Comparison of ENCODE assay signal across 13 mouse cellular contexts in genomic region chr13:34470410-34470809, GRCm38 (mm10).
DNase-seq lines count a peak whose midpoint lies in the region; ATAC-seq and TF ChIP-seq lines count a peak whose summit lies in the region.
"Had no signal": no experiment of that assay in that cellular context is flagged by ENCODE, and none has a peak within 500 bp of the region (broad histone marks: within the 10 kb centered on the region; RNA-seq: fewer than 3 reads in every experiment).

No protein-coding gene starts in this region.

- H3K27me3 ChIP-seq in lung, postnatal 0 days (replicated peaks; ENCODE audit: insufficient read depth, low read length) = no peaks in the 10 kb centered on the region
- H3K27me3 ChIP-seq in ES-Bruce4 (ENCODE audit: control insufficient read depth, insufficient read depth, low read length, poor library complexity, severe bottlenecking) = no peaks in the 10 kb centered on the region
- H3K27me3 ChIP-seq in forebrain, embryonic 12.5 days = no peaks in the 10 kb centered on the region
- H3K27me3 ChIP-seq: kidney, embryonic 15.5 days; liver, embryonic 12.5 days had no signal

- peak; percentile 41 for DNase-seq in heart, adult 11 months
- no peak for DNase-seq in heart, adult 8-10 months (ENCODE audit: low spot score)
- no peak for DNase-seq in lung, postnatal 0 days (ENCODE audit: low spot score)
- DNase-seq in lung, adult 2 months = no peak
- peak; percentile 1 for DNase-seq in induced T-regulatory cell, adult 2 months (ENCODE audit: low read depth)
- no peak for DNase-seq in kidney, adult 8-10 months

- no peak overlapping the region for H3K27ac ChIP-seq in lung, postnatal 0 days (ENCODE audit: low read length)
- H3K27ac ChIP-seq in ES-Bruce4 (ENCODE audit: insufficient read depth, low read length) = no peak overlapping the region
- no peak overlapping the region for H3K27ac ChIP-seq in forebrain, embryonic 12.5 days
- H3K27ac ChIP-seq: heart, embryonic 10.5 days; kidney, embryonic 15.5 days; liver, embryonic 12.5 days; midbrain, embryonic 10.5 days had no signal

- H3K9me3 ChIP-seq in lung, postnatal 0 days (ENCODE audit: low read length) = no peaks in the 10 kb centered on the region
- H3K9me3 ChIP-seq in ES-Bruce4 (replicated peaks; ENCODE audit: control insufficient read depth, insufficient read depth, low read length, poor library complexity, severe bottlenecking) = no peaks in the 10 kb centered on the region
- H3K9me3 ChIP-seq in forebrain, embryonic 12.5 days = no peaks in the 10 kb centered on the region
- H3K9me3 ChIP-seq: heart, embryonic 10.5 days; kidney, embryonic 15.5 days; liver, embryonic 12.5 days; midbrain, embryonic 10.5 days had no signal

- peak; percentile 40 for TF ChIP-seq CTCF in lung, postnatal 0 days (IDR thresholded peaks at IDR 0.05)
- no peak for TF ChIP-seq CTCF in lung, adult 2 months (IDR thresholded peaks at IDR 0.05; ENCODE audit: insufficient read depth, low read length)
- TF ChIP-seq CTCF in ES-Bruce4 (IDR thresholded peaks at IDR 0.05; ENCODE audit: low read depth, low read length) = no peak

- no peaks in the 10 kb centered on the region for H3K36me3 ChIP-seq in lung, postnatal 0 days (ENCODE audit: insufficient read depth, low read length)
- H3K36me3 ChIP-seq in ES-Bruce4 (ENCODE audit: control insufficient read depth, insufficient read depth, low read length, poor library complexity, severe bottlenecking) = no peaks in the 10 kb centered on the region
- no peaks in the 10 kb centered on the region for H3K36me3 ChIP-seq in forebrain, embryonic 12.5 days (replicated peaks)
- H3K36me3 ChIP-seq: heart, embryonic 10.5 days; kidney, embryonic 15.5 days; liver, embryonic 12.5 days; midbrain, embryonic 10.5 days had no signal

- no peak for ATAC-seq in lung, postnatal 0 days
- ATAC-seq in forebrain, embryonic 12.5 days (ENCODE audit: low FRiP score) = no peak
- ATAC-seq: CD4-positive, CD25-positive, alpha-beta regulatory T cell, adult 4 months; liver, embryonic 12.5 days had no signal

- no peak for TF ChIP-seq POLR2A in lung, adult 2 months (IDR thresholded peaks at IDR 0.05; ENCODE audit: borderline replicate concordance, extremely low read depth, low read depth, low read length)
- TF ChIP-seq POLR2A in ES-Bruce4 (IDR thresholded peaks at IDR 0.05; ENCODE audit: insufficient read depth, low read length) = no peak

- H3K4me3 ChIP-seq in lung, postnatal 0 days (ENCODE audit: low read depth, low read length) = no peak overlapping the region
- H3K4me3 ChIP-seq in lung, adult 2 months (replicated peaks; ENCODE audit: extremely low read depth, low read depth, low read length) = no peak overlapping the region
- peak overlapping the region; percentile 40; the same call in 1 of the 2 replicates for H3K4me3 ChIP-seq in ES-Bruce4 (ENCODE audit: low read depth, low read length)
- no peak overlapping the region for H3K4me3 ChIP-seq in forebrain, embryonic 12.5 days (replicated peaks)
- H3K4me3 ChIP-seq: heart, embryonic 10.5 days; kidney, embryonic 15.5 days; liver, embryonic 12.5 days; midbrain, embryonic 10.5 days had no signal

- WGBS in lung, postnatal 0 days = 72% methylated on average over 1 of the region's 1 CpGs
- 85% methylated on average over 1 of the region's 1 CpGs for WGBS in lung, adult 2 months
- WGBS in forebrain, embryonic 12.5 days = 77% methylated on average over 1 of the region's 1 CpGs

- H3K4me2 ChIP-seq in lung, postnatal 0 days (replicated peaks; ENCODE audit: low read depth, low read length) = no peak overlapping the region
- no peak overlapping the region for H3K4me2 ChIP-seq in forebrain, embryonic 12.5 days
- H3K4me2 ChIP-seq: kidney, embryonic 15.5 days; liver, embryonic 12.5 days had no signal

- H3K9ac ChIP-seq in lung, postnatal 0 days (replicated peaks; ENCODE audit: low read depth) = no peak overlapping the region
- no peak overlapping the region for H3K9ac ChIP-seq in ES-Bruce4 (ENCODE audit: low read depth, poor library complexity, severe bottlenecking)
- H3K9ac ChIP-seq in forebrain, embryonic 12.5 days = no peak overlapping the region
- H3K9ac ChIP-seq: kidney, embryonic 15.5 days; liver, embryonic 12.5 days had no signal

- H3K4me1 ChIP-seq in lung, postnatal 0 days (ENCODE audit: insufficient read depth, low read depth, low read length) = no peaks in the 10 kb centered on the region
- H3K4me1 ChIP-seq in lung, adult 2 months (ENCODE audit: control insufficient read depth, insufficient read depth, low read length) = no peaks in the 10 kb centered on the region
- H3K4me1 ChIP-seq in ES-Bruce4 (ENCODE audit: control insufficient read depth, insufficient read depth, low read length) = no peaks in the 10 kb centered on the region
- no peaks in the 10 kb centered on the region for H3K4me1 ChIP-seq in forebrain, embryonic 12.5 days
- H3K4me1 ChIP-seq: heart, embryonic 10.5 days; kidney, embryonic 15.5 days; midbrain, embryonic 10.5 days had no signal

- no peak for TF ChIP-seq EP300 in lung, postnatal 0 days (IDR thresholded peaks at IDR 0.05)
- TF ChIP-seq EP300 in ES-Bruce4 (IDR thresholded peaks at IDR 0.05; ENCODE audit: insufficient read depth, low read depth, low read length) = no peak

Comparison
In these comparisons a context has a peak if more than half of its experiments do, and no peak if none do; other contexts are left out.
1. DNase-seq: peak in heart, adult 11 months (single experiment) and induced T-regulatory cell, adult 2 months (single experiment); none in heart, adult 8-10 months (single experiment), lung, postnatal 0 days (single experiment), lung, adult 2 months (single experiment) and kidney, adult 8-10 months (0 of 2).